Mouse (Mus musculus): Measurements from ENCODE around the gene Cnnm4.

DNA sequence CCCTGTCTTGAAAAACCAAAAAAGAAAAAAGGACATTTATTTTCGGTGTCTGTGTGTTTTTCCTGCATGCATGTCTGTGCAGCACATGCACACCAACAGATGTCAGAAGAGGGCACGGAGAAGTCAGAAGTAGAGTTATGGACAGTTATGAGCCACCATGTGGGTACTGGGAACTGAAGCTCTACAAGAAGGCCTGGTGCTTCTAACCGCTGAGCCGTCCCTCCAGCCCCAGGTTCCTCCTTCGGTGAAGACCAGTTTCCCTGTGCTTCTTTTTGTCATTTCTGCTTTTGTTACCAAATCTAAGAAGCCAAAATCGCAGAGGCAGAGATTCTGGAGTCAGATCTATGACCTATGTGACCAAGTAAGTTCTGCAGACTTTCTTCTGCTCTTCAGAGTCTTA, 34.9 kb upstream of the Cnnm4 start:
- TF ChIP-seq CTCF (IDR thresholded peaks at IDR 0.05; ENCODE audit: extremely low read depth, insufficient read depth, low read length) (no peak), POLR2A (IDR thresholded peaks at IDR 0.05; ENCODE audit: extremely low read depth, insufficient read depth, low read length) (no peak)
